Mouse (Mus musculus): ENCODE data around the gene Mtcl1. TPM values are rescaled to one million over a fixed set of nuclear protein-coding genes. Genes with fewer than 3 reads are reported as not detected.

The Mtcl1 gene
- polyA plus RNA-seq, 1 experiment from 2014 or later: 0.21 TPM

GRCm38 (mm10) chr17:66379900-66380857 is 69.4 kb downstream of the Mtcl1 start:
- no peak overlapping the region for H3K4me3 ChIP-seq (ENCODE audit: low read depth, low read length)
- no peak overlapping the region for H3K4me2 ChIP-seq (ENCODE audit: low read depth, low read length)
- H3K27me3 ChIP-seq (ENCODE audit: control insufficient read depth, insufficient read depth, low read depth, low read length): no peaks in the 10 kb centered on the region
- H3K27ac ChIP-seq (ENCODE audit: low read length): no peak overlapping the region
- no peak overlapping the region for H3K9ac ChIP-seq (ENCODE audit: low read depth, low read length)
- 63% methylated on average over 22 of the region's 22 CpGs for WGBS (ENCODE audit: insufficient replicate concordance)
- H3K9me3 ChIP-seq (replicated peaks; ENCODE audit: control insufficient read depth, low read length): no peaks in the 10 kb centered on the region
- ATAC-seq (ENCODE audit: low read depth): no peak
- H3K36me3 ChIP-seq (ENCODE audit: control insufficient read depth, insufficient read depth): no peaks in the 10 kb centered on the region
- H3K4me1 ChIP-seq (ENCODE audit: control insufficient read depth, low read depth, low read length): no peaks in the 10 kb centered on the region

DNA sequence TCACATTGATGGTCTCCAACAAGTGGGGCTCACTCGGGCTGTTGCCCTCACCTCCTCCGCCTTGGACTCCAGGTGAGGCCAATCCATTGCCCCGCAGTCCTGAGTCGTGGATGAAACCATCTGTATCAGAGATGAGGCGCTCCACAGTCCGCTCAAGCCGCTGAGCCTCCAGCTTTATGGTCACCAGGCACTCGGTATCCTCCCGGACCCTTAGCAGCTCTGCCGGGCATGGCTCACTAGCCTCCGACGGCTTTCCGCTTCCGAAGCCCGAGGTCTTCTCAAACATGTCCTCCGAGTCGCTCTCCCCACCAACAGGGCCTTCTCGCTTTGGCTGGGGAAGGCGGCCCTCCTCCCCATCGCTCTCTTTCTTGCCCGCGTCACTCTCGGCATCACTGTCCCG is 70.2 kb downstream of the Mtcl1 start:
- H3K36me3 ChIP-seq (ENCODE audit: control insufficient read depth, insufficient read depth): no peaks in the 10 kb centered on the region
- H3K27ac ChIP-seq (ENCODE audit: low read length): no peak overlapping the region
- H3K9ac ChIP-seq (ENCODE audit: low read depth, low read length): no peak overlapping the region
- no peak overlapping the region for H3K4me2 ChIP-seq (ENCODE audit: low read depth, low read length)
- no peaks in the 10 kb centered on the region for H3K9me3 ChIP-seq (replicated peaks; ENCODE audit: control insufficient read depth, low read length)
- H3K4me3 ChIP-seq (ENCODE audit: low read depth, low read length): no peak overlapping the region
- no peak for ATAC-seq (ENCODE audit: low read depth)
- H3K4me1 ChIP-seq (ENCODE audit: control insufficient read depth, low read depth, low read length): no peaks in the 10 kb centered on the region
- WGBS (ENCODE audit: insufficient replicate concordance): 85% methylated on average over 24 of the region's 24 CpGs
- no peaks in the 10 kb centered on the region for H3K27me3 ChIP-seq (ENCODE audit: control insufficient read depth, insufficient read depth, low read depth, low read length)

GRCm38 (mm10) chr17:66378127-66378526 is 71.4 kb downstream of the Mtcl1 start:
- no peak overlapping the region for H3K4me2 ChIP-seq (ENCODE audit: low read depth, low read length)
- H3K4me3 ChIP-seq (ENCODE audit: low read depth, low read length): no peak overlapping the region
- H3K27ac ChIP-seq (ENCODE audit: low read length): no peak overlapping the region
- 73% methylated on average over 17 of the region's 17 CpGs for WGBS (ENCODE audit: insufficient replicate concordance)
- no peaks in the 10 kb centered on the region for H3K9me3 ChIP-seq (replicated peaks; ENCODE audit: control insufficient read depth, low read length)
- no peaks in the 10 kb centered on the region for H3K27me3 ChIP-seq (ENCODE audit: control insufficient read depth, insufficient read depth, low read depth, low read length)
- ATAC-seq (ENCODE audit: low read depth): no peak
- H3K9ac ChIP-seq (ENCODE audit: low read depth, low read length): no peak overlapping the region
- H3K4me1 ChIP-seq (ENCODE audit: control insufficient read depth, low read depth, low read length): no peaks in the 10 kb centered on the region
- H3K36me3 ChIP-seq (ENCODE audit: control insufficient read depth, insufficient read depth): no peaks in the 10 kb centered on the region

- no peak for ATAC-seq (ENCODE audit: low read depth)
Measured at GRCm38 (mm10) chr17:66374633-66375272, 74.8 kb downstream of the Mtcl1 start.

DNA sequence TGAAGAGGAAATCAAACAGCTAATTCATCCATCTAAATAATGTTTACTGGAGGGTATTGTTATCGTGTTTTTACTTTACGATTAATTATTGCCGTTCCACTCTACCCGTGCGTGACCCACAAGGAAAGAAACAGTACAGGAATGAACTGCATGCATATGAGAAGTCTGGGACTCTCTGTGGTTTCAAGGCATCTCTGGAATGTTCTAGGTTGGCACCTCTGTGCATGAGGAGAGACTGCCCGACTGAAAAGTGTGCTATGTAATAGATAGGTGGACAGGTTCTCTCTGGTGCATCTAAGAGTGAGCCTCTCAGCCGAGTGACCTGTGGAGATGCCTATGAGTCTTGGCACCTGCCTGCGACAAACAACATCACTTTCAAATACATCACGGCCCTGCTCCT is 78.7 kb downstream of the Mtcl1 start:
- Histone ChIP-seq H3K4me2 (ENCODE audit: low read depth, low read length) (no peak overlapping the region), H3K27ac (ENCODE audit: low read length) (no peak overlapping the region), H3K4me1 (ENCODE audit: control insufficient read depth, low read depth, low read length) (no peaks in the 10 kb centered on the region), H3K27me3 (ENCODE audit: control insufficient read depth, insufficient read depth, low read depth, low read length) (no peaks in the 10 kb centered on the region), H3K9me3 (replicated peaks; ENCODE audit: control insufficient read depth, low read length) (no peaks in the 10 kb centered on the region), H3K36me3 (ENCODE audit: control insufficient read depth, insufficient read depth) (no peaks in the 10 kb centered on the region), H3K4me3 (ENCODE audit: low read depth, low read length) (no peak overlapping the region), H3K9ac (ENCODE audit: low read depth, low read length) (no peak overlapping the region)
- 67% methylated on average over 9 of the region's 9 CpGs for WGBS (ENCODE audit: insufficient replicate concordance)
- no peak for ATAC-seq (ENCODE audit: low read depth)

More at GRCm38 (mm10) chr17:66374633-66375272, 74.8 kb downstream of the Mtcl1 start:
- 54% methylated on average over 14 of the region's 14 CpGs for WGBS (ENCODE audit: insufficient replicate concordance)
- Histone ChIP-seq H3K27me3 (ENCODE audit: control insufficient read depth, insufficient read depth, low read depth, low read length) (no peaks in the 10 kb centered on the region), H3K4me2 (ENCODE audit: low read depth, low read length) (no peak overlapping the region), H3K4me1 (ENCODE audit: control insufficient read depth, low read depth, low read length) (no peaks in the 10 kb centered on the region), H3K36me3 (ENCODE audit: control insufficient read depth, insufficient read depth) (no peaks in the 10 kb centered on the region), H3K27ac (ENCODE audit: low read length) (no peak overlapping the region), H3K9me3 (replicated peaks; ENCODE audit: control insufficient read depth, low read length) (no peaks in the 10 kb centered on the region), H3K4me3 (ENCODE audit: low read depth, low read length) (no peak overlapping the region), H3K9ac (ENCODE audit: low read depth, low read length) (no peak overlapping the region)

DNA sequence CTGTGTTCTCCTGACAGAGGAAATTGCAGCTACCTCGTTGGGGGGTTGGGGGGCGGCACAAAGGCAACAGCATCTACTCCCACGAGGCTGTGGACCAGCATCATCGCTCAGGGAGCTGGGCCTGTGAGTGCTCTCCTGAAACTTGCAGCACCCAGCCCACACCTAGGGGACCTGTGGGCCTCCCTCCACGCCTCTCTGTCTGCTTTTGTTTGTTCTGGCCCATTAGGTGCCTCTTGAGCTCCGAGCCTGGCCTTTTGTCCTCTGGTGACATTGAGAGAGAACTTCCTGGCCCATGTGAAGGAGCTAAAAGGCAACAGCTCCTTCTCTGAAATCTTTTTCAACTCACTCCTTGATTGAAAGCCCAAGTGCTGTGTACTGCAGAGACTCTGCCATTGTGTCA is 79.8 kb downstream of the Mtcl1 start:
- WGBS (ENCODE audit: insufficient replicate concordance): 50% methylated on average over 6 of the region's 6 CpGs
- Histone ChIP-seq H3K36me3 (ENCODE audit: control insufficient read depth, insufficient read depth) (no peaks in the 10 kb centered on the region), H3K27ac (ENCODE audit: low read length) (no peak overlapping the region), H3K4me2 (ENCODE audit: low read depth, low read length) (no peak overlapping the region), H3K4me3 (ENCODE audit: low read depth, low read length) (no peak overlapping the region), H3K4me1 (ENCODE audit: control insufficient read depth, low read depth, low read length) (no peaks in the 10 kb centered on the region), H3K9me3 (replicated peaks; ENCODE audit: control insufficient read depth, low read length) (no peaks in the 10 kb centered on the region), H3K27me3 (ENCODE audit: control insufficient read depth, insufficient read depth, low read depth, low read length) (no peaks in the 10 kb centered on the region), H3K9ac (ENCODE audit: low read depth, low read length) (no peak overlapping the region)
- ATAC-seq (ENCODE audit: low read depth): no peak

- Histone ChIP-seq H3K9me3 (replicated peaks; ENCODE audit: control insufficient read depth, low read length) (no peaks in the 10 kb centered on the region), H3K4me3 (ENCODE audit: low read depth, low read length) (no peak overlapping the region), H3K9ac (ENCODE audit: low read depth, low read length) (no peak overlapping the region), H3K36me3 (ENCODE audit: control insufficient read depth, insufficient read depth) (no peaks in the 10 kb centered on the region), H3K4me2 (ENCODE audit: low read depth, low read length) (no peak overlapping the region), H3K27ac (ENCODE audit: low read length) (no peak overlapping the region), H3K4me1 (ENCODE audit: control insufficient read depth, low read depth, low read length) (no peaks in the 10 kb centered on the region), H3K27me3 (ENCODE audit: control insufficient read depth, insufficient read depth, low read depth, low read length) (no peaks in the 10 kb centered on the region)
- 70% methylated on average over 11 of the region's 11 CpGs for WGBS (ENCODE audit: insufficient replicate concordance)
- ATAC-seq (ENCODE audit: low read depth): no peak
Measured at GRCm38 (mm10) chr17:66368127-66368526, 81.4 kb downstream of the Mtcl1 start.

DNA sequence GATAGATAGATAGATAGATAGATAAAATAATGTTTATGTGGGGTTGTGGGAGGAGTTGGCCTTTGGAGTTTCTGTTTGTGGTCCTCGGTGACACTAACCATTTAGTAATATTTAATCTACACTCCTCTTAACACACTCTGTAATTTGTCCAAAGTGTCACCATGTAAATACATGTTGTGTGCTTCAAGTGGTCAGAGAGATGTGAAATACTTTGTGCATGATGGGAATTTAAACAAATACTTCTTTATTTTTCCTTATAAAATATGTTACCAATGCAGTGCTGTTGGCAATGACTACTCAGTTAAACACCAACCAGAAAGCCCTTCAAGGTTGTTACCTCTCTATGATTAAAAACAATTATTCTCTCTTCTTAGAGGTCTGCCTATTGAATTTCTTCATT is 83.9 kb downstream of the Mtcl1 start:
- WGBS (ENCODE audit: insufficient replicate concordance): 71% methylated on average over 1 of the region's 1 CpGs
- no peak for ATAC-seq (ENCODE audit: low read depth)

DNA sequence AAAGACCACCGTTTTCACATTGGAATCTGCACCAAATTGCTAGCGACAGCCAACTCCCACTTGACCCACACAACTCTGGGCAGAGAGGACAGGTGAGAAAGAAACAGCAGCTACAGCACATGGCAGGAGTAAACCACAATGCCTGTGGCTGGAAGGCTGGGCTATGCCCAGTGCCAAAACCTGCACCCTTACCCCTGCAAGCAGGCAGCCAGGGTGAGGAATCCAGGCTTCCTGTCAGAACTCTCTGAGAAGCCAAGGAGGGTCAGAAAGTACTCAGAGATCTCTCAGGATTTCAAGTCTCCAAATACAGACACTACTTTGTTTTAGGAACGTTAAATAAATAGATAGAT is 84.3 kb downstream of the Mtcl1 start:
- Histone ChIP-seq H3K9ac (ENCODE audit: low read depth, low read length) (no peak overlapping the region), H3K4me2 (ENCODE audit: low read depth, low read length) (no peak overlapping the region), H3K36me3 (ENCODE audit: control insufficient read depth, insufficient read depth) (no peaks in the 10 kb centered on the region), H3K4me1 (ENCODE audit: control insufficient read depth, low read depth, low read length) (no peaks in the 10 kb centered on the region), H3K9me3 (replicated peaks; ENCODE audit: control insufficient read depth, low read length) (no peaks in the 10 kb centered on the region), H3K4me3 (ENCODE audit: low read depth, low read length) (no peak overlapping the region), H3K27me3 (ENCODE audit: control insufficient read depth, insufficient read depth, low read depth, low read length) (no peaks in the 10 kb centered on the region), H3K27ac (ENCODE audit: low read length) (no peak overlapping the region)
- 60% methylated on average over 3 of the region's 3 CpGs for WGBS (ENCODE audit: insufficient replicate concordance)
- ATAC-seq (ENCODE audit: low read depth): no peak

More for the DNA sequence above, 83.9 kb downstream of the Mtcl1 start:
- Histone ChIP-seq H3K27me3 (ENCODE audit: control insufficient read depth, insufficient read depth, low read depth, low read length) (no peaks in the 10 kb centered on the region), H3K27ac (ENCODE audit: low read length) (no peak overlapping the region), H3K4me1 (ENCODE audit: control insufficient read depth, low read depth, low read length) (no peaks in the 10 kb centered on the region), H3K4me3 (ENCODE audit: low read depth, low read length) (no peak overlapping the region), H3K9ac (ENCODE audit: low read depth, low read length) (no peak overlapping the region), H3K4me2 (ENCODE audit: low read depth, low read length) (no peak overlapping the region), H3K36me3 (ENCODE audit: control insufficient read depth, insufficient read depth) (no peaks in the 10 kb centered on the region), H3K9me3 (replicated peaks; ENCODE audit: control insufficient read depth, low read length) (no peaks in the 10 kb centered on the region)
